Mouse (Mus musculus): ENCODE results near the gene Olfr603. TPM values are rescaled to one million over a fixed set of nuclear protein-coding genes. Genes with fewer than 3 reads are reported as not detected.
"Not testable (repeated sequence)": the region's sequence is repeated elsewhere in the genome, so short reads cannot be mapped to it uniquely, and the experiment has no call there.

The Olfr603 gene
- not detected for total RNA-seq (2021)
- long read RNA-seq, experiment 1, result 0 reads
- long read RNA-seq, experiment 2, result 0 reads

GRCm38 (mm10) chr7:103386077-103386476 is at the start of gene Olfr603:
Gene Olfr603, minus strand, starts transcription at chr7:103386177.
- DNase-seq (ENCODE audit: low spot score in 2 of 2), result no peak

DNA sequence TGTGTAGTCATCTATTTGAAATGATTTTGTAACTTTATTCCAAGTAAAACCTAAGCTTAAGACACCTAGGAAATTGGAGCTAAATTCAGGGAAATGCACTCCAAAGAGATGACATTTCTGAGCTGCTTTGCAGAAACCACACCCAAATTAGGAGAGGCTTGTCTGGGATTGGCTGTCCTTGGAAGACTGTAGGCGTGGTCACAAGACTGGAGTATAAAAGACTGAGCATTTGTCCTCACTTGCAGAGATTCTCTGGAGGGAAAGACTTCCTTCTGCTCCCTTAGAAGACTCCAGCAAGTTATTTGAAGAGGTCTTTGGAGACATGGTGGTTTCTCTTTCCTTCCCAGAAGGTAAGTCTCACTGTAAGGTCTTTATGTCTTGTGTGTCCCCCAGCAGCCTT is 28.8 kb upstream of the Olfr603 start, which contains the start of gene Usp17lc:
Usp17lc (plus strand) TSS at position 301 of the 400 bp plus-strand sequence.
- DNase-seq (ENCODE audit: low spot score in 2 of 2), result not testable (repeated sequence)

DNA sequence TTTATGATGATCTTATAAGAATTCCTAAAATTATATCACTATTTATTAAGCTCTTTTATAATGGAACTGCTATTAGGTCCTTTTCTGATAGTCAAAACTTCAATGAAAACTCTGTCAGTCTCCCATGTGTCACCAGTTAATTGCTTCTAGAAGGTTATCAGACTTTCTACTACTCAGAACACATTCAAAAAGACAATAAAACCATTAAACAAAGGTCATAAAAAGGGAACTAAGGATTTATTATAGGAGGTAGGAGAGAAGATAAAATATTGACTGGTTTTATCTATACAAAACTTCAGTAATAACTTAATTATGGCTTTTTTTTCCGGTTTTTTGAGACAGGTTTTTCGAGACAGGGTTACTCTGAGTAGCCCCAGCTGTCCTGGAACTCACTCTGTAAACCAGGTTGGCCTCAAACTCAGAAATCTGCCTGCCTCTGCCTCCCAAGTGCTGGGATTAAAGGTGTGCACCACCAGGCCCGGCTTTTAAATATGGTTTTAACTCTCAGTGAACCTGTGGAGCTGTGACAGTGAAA is 20.6 kb upstream of the Olfr603 start:
- not testable (repeated sequence) for DNase-seq (ENCODE audit: low spot score in 2 of 2)

- DNase-seq (ENCODE audit: low spot score in 2 of 2), result no peak
Measured at GRCm38 (mm10) chr7:103398981-103399380, 13.0 kb upstream of the Olfr603 start.

DNA sequence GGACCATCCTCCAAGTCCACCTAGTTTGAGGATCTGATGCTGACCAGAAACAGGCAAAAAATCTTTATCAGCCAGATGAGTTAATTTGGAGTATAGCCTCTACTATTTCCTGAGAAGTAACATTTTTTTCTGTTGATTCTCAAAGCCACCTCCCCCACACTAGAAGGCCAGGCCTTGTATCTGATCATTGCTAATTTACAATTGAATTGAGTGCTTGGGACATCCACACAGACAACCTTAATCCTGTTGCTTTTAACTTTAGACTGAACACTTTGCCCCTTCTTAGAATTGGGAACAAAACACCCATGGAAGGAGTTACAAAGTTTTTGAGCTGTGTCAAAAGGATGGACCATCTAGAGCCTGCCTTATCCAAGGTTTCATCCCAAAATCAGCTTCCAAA is 11.8 kb upstream of the Olfr603 start:
- no peak for DNase-seq (ENCODE audit: low spot score in 2 of 2)

GRCm38 (mm10) chr7:103362555-103362954 is 23.4 kb downstream of the Olfr603 start, which contains the start of gene Olfr601:
Gene Olfr601, minus strand, starts transcription at chr7:103362655.
- no peak for DNase-seq (ENCODE audit: low spot score in 2 of 2)

DNA sequence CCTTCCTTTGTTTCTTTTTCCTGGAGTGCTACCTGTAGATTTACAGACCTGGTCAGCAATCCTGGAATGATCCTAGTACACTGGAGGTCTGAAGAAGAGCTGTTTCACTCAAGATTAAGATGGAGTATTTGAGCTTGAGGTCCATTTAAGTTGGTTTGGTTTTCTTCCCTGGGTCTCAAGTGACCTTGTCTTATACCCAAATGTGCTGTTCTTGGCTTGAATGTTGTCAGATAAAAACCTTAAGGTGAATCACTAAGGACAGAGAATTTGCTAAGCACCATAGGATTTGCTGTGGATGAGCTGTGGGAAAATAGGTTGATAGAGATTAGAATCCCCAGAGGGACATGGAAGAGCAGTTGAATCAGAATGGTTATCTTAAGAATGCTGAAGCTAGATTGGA is 36.4 kb downstream of the Olfr603 start, which contains the start of gene Olfr600:
Olfr600 (minus strand) TSS at position 101 of the 400 bp plus-strand sequence.
- no peak for DNase-seq (ENCODE audit: low spot score in 2 of 2)

DNA sequence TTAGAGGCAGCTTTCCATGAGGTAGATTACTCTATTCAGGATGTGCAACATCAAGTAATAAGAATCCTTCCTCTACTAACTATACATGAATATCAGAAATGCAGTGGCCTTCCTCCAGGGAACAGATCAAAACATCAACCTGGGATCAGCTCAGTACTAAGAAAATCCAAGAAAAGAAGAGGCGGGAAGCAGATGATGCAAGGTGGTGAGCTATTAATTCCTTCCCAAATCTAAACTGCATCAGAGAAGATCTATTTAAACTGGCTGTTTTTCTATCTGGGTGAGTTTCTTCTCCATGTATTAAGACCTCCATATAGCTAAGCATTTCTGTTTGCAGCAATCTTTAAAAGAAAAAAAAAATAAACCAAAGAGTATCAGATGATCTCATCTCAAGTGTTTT is 50.4 kb downstream of the Olfr603 start, which contains the start of gene Olfr599:
Olfr599 (plus strand) TSS at position 301 of the 400 bp plus-strand sequence.
- DNase-seq (ENCODE audit: low spot score in 2 of 2), result no peak

Small RNAs within 50 kb of the gene (microRNA-seq; reads per million reads assigned to microRNA genes)
- 0 reads per million in 2 experiments for gene Gm25774

Other genes starting within 250 kb of the Olfr603 start
- gene Olfr588-ps1, start 245.3 kb downstream of the Olfr603 start, total RNA-seq (2021), result not detected
- gene Olfr589, start 229.8 kb downstream of the Olfr603 start, total RNA-seq (2021), result not detected
- gene Olfr591, start 207.8 kb downstream of the Olfr603 start, total RNA-seq (2021), result not detected
- not detected for gene Olfr592, start 201.4 kb downstream of the Olfr603 start, total RNA-seq (2021)
- not detected for gene Olfr593, start 174.3 kb downstream of the Olfr603 start, total RNA-seq (2021)
- not detected for gene Olfr594, start 169.2 kb downstream of the Olfr603 start, total RNA-seq (2021)
- gene Usp17ld, start 133.7 kb downstream of the Olfr603 start, total RNA-seq (2021), result not detected
- gene Olfr596, start 80.5 kb downstream of the Olfr603 start, total RNA-seq (2021), result not detected
- not detected for gene Olfr597, start 69.9 kb downstream of the Olfr603 start, total RNA-seq (2021)
- not detected for gene Olfr598, start 62.6 kb downstream of the Olfr603 start, total RNA-seq (2021)
- not detected for gene Olfr599, start 50.3 kb downstream of the Olfr603 start, total RNA-seq (2021)
- not detected for gene Olfr600, start 36.5 kb downstream of the Olfr603 start, total RNA-seq (2021)
- gene Olfr601, start 23.5 kb downstream of the Olfr603 start, total RNA-seq (2021), result not detected
- gene Usp17lc, start 28.9 kb upstream of the Olfr603 start, total RNA-seq (2021), result not detected
- gene Olfr605, start 59.3 kb upstream of the Olfr603 start, total RNA-seq (2021), result not detected
- gene Olfr606, start 62.9 kb upstream of the Olfr603 start, total RNA-seq (2021), result not detected
- not detected for gene Olfr607, start 78.0 kb upstream of the Olfr603 start, total RNA-seq (2021)
- gene Olfr608, start 83.7 kb upstream of the Olfr603 start, total RNA-seq (2021), result not detected
- gene Olfr609, start 111.9 kb upstream of the Olfr603 start, total RNA-seq (2021), result not detected
- gene Olfr610, start 125.9 kb upstream of the Olfr603 start, total RNA-seq (2021), result not detected
- gene Olfr611, start 134.7 kb upstream of the Olfr603 start, total RNA-seq (2021), result not detected
- gene Olfr612, start 156.5 kb upstream of the Olfr603 start, total RNA-seq (2021), result not detected
- not detected for gene Olfr613, start 161.9 kb upstream of the Olfr603 start, total RNA-seq (2021)
- not detected for gene Olfr615, start 169.9 kb upstream of the Olfr603 start, total RNA-seq (2021)
- not detected for gene Olfr616, start 183.0 kb upstream of the Olfr603 start, total RNA-seq (2021)
- not detected for gene Olfr617, start 186.9 kb upstream of the Olfr603 start, total RNA-seq (2021)
- gene Olfr618, start 203.9 kb upstream of the Olfr603 start, total RNA-seq (2021), result not detected
- not detected for gene Olfr619, start 214.4 kb upstream of the Olfr603 start, total RNA-seq (2021)
- gene Olfr620, start 226.4 kb upstream of the Olfr603 start, total RNA-seq (2021), result not detected